Mouse (Mus musculus) kidney, embryonic 15.5 days (tissue): Measurements from ENCODE around the gene Cpa4. TPM values are rescaled to one million over a fixed set of nuclear protein-coding genes. Genes with fewer than 3 reads are reported as not detected.

ENCODE experiments used
- ATAC-seq: fragments of 200-750 bp; cut with Nextera tagmentation; replicated peaks from 2 replicates; pipeline ENCODE4 v1.8.0; 2017; ENCODE audit warnings: moderate TSS enrichment; ENCODE audit not compliant: low FRiP score
- H3K27ac ChIP-seq: fragments of 300-500 bp; sonication (generic); 2 replicates; pipeline ENCODE4 v1.5.1; 2015; ENCODE audit warnings: mild to moderate bottlenecking, inconsistent platforms
- H3K27me3 ChIP-seq: fragments of 300-500 bp; sonication (generic); 2 replicates; pipeline ENCODE4 v1.6.1; 2015; ENCODE audit warnings: inconsistent platforms
- H3K36me3 ChIP-seq: fragments of 300-500 bp; sonication (generic); 2 replicates; pipeline ENCODE4 v1.6.1; 2015; ENCODE audit warnings: inconsistent platforms
- H3K4me1 ChIP-seq: fragments of 300-500 bp; sonication (generic); 2 replicates; pipeline ENCODE4 v1.6.1; 2015; ENCODE audit warnings: inconsistent platforms
- H3K4me2 ChIP-seq: fragments of 300-500 bp; sonication (generic); 2 replicates; pipeline ENCODE4 v1.6.1; 2015; ENCODE audit warnings: moderate library complexity, mild to moderate bottlenecking, inconsistent platforms
- H3K4me3 ChIP-seq: fragments of 300-500 bp; sonication (generic); replicated peaks from 2 replicates; pipeline ENCODE4 v1.5.1; 2015; ENCODE audit warnings: mild to moderate bottlenecking, inconsistent platforms
- H3K9ac ChIP-seq: fragments of 300-500 bp; sonication (generic); 2 replicates; pipeline ENCODE4 v1.6.1; 2015; ENCODE audit warnings: mild to moderate bottlenecking, inconsistent platforms
- H3K9me3 ChIP-seq: fragments of 300-500 bp; sonication (generic); replicated peaks from 2 replicates; pipeline ENCODE4 v1.6.1; 2016; ENCODE audit warnings: inconsistent platforms
- WGBS: fragments of 180-500 bp; shearing (Covaris S2); methylation state at CpG from one replicate; pipeline ENCODE4 v1.1.7; 2015; ENCODE audit warnings: mixed read lengths; 5-methylcytosine and 5-hydroxymethylcytosine counted together
- polyA plus RNA-seq: library from polyadenylated mRNA; unstranded; fragments of >200 nt; fragmentation: Nextera tagmentation; extraction: Ambion mirVana; gene quantifications from 2 replicates; pipeline ENCODE4 v1.2.1, GENCODE M21; 2015

The Cpa4 gene
- polyA plus RNA-seq, 1 experiment from 2014 or later, result 0.18 TPM

DNA sequence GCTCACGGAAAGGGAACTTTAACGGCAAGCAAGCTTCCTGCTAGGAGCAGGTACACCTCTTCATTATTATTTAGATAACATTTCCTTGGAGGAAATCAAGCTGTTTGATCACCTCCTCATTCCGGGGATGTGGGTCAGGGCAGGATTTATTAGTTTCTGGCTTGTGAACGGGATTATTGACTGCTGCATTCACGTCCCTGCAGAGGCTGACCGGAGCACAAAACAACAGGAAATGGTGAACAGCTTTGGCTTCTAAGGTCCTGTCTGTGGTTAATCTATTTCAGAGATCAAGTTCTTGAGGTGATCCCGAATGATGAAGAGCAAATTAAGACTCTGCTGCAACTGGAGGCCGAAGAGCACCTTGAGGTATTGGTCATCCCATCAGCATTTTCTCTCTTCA lies 24.3 kb upstream of the Cpa4 start:
- Histone ChIP-seq H3K36me3 (no peaks in the 10 kb centered on the region), H3K4me3 (peak overlapping the region; percentile 18), H3K9ac (no peak overlapping the region), H3K9me3 (no peaks in the 10 kb centered on the region), H3K27ac (peak overlapping the region; percentile 94), H3K4me1 (peaks cover 69% of the 10 kb centered on the region), H3K4me2 (peak overlapping the region; percentile 26), H3K27me3 (no peaks in the 10 kb centered on the region)
- ATAC-seq, result 0 out of 2 replicates have a peak, but pooled peaks have one; percentile 26
- 17% methylated on average over 8 of the region's 8 CpGs for WGBS

DNA sequence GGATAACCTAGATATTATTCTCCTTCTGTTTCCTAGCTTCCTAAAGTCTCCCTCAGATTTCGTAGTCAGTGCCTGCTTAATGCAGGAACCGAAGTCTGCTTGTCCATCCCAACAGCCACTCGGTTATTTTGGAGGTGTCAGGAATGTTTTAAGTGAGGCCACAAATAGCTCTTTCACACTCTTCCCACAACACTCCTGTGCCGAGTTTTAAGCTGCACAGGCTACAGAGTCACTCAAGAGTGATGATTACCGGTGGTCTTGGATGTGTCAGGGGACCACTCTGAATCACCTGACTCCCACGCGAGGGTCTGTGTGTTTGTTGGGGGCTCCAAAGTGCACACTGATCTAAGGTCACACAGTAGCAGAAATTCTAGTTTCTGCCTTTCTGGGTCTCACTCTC lies 22.5 kb upstream of the Cpa4 start:
- Histone ChIP-seq H3K4me1 (peaks cover 81% of the 10 kb centered on the region), H3K9me3 (no peaks in the 10 kb centered on the region), H3K4me3 (no peak overlapping the region; the same call in 1 of the 2 replicates), H3K9ac (no peak overlapping the region), H3K27me3 (no peaks in the 10 kb centered on the region), H3K27ac (peak overlapping the region; percentile 94), H3K4me2 (0 out of 2 replicates have a peak overlapping the region, but pooled peaks have one; percentile 12), H3K36me3 (no peaks in the 10 kb centered on the region)
- WGBS, result 40% methylated on average over 7 of the region's 7 CpGs
- ATAC-seq, result no peak

DNA sequence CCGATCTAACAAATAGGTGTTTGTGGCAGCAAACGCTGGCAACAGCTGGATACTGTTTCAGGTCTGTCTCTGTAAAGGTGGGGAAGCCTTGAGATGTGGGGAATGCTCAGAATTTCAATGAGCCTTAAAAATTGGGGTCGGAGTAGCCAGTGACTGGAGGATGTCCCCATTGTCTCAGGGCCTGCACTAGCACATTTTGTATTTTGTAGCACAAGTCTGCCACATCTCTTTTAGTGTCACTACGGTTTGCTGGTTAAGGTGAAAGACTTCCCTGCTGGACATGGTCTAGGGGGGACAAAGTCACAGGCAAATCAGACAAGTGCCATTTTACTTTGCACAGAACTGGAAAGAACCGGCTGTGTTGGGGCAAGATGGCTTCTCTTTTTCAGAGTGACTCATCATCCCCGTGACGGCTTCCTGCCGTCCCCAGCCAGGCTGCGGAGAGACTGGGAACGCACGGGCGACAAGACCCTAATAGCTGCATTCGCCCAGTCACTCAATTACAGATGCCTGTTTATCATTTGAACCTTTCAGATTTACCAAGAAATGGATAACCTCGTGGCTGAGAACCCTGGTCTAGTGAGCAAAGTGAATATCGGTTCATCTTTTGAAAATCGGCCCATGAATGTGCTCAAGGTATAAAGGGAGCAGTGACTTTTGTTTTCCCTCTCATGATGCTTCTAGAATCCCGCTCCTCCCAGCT lies 21.4 kb upstream of the Cpa4 start:
- peak overlapping the region; percentile 94 for H3K27ac ChIP-seq
- H3K9me3 ChIP-seq, result no peaks in the 10 kb centered on the region
- peak overlapping the region; percentile 58 for H3K4me2 ChIP-seq
- H3K4me3 ChIP-seq, result peak overlapping the region; percentile 30
- H3K4me1 ChIP-seq, result peaks cover 79% of the 10 kb centered on the region
- peak overlapping the region; percentile 33 for H3K9ac ChIP-seq
- H3K36me3 ChIP-seq, result no peaks in the 10 kb centered on the region
- 12% methylated on average over 17 of the region's 17 CpGs for WGBS
- H3K27me3 ChIP-seq, result no peaks in the 10 kb centered on the region
- ATAC-seq, result peak; percentile 52; the same call in 1 of the 2 replicates

DNA sequence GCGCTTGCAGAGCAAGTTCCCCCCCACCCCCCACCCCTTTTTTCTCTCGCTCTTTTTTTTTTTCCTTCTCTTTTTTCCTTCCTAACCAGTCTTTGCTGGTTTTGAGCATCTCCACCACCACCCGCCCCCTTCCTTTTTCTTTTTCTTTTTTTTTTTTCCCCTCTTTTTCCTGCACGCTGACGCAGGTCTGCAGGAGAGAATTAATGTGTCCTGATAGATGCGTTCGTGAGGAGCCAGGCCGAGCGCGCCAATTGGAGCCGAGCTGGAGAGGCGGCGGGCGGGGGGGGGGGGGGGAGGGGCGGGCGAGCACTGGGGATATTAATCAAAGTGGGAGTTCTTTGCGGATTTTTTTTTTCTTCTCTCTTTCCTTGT lies 20.9 kb upstream of the Cpa4 start:
- peak overlapping the region; percentile 30 for H3K4me3 ChIP-seq
- peak overlapping the region; percentile 94 for H3K27ac ChIP-seq
- H3K9me3 ChIP-seq, result no peaks in the 10 kb centered on the region
- H3K4me1 ChIP-seq, result peaks cover 83% of the 10 kb centered on the region
- H3K27me3 ChIP-seq, result no peaks in the 10 kb centered on the region
- ATAC-seq, result no peak
- H3K9ac ChIP-seq, result peak overlapping the region; percentile 33
- no peaks in the 10 kb centered on the region for H3K36me3 ChIP-seq
- peak overlapping the region; percentile 58 for H3K4me2 ChIP-seq
- 0% methylated on average over 17 of the region's 17 CpGs for WGBS

DNA sequence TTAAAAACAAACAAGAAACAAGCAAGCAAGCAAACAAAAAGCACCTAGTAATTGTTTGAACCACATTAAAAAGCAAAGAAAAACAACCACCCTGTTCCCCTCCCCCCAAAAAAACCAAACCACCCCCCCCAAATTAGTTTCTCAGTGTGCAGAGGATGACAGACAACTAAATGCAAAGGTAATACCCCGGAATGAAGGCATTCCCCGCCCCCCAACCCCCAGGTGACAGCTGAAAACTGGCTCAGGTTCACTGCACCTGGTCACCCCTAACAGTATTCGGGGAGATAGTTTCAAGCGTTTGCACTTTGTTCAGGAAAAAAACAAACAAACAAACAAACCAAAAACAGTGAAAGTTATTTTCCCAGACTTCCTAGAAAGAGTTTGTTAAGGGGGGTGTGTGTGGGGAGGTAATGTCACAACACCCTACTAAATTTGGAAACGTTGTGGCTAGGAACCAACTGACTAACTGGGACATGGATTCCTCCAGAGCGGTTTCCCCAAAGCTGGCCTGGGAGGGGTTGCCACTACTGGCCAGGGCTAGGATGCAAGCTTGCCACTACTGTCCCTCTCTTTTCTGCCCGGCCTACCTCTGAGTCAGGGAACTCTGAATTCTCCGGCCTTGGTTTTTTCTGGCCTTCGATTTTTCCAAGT lies 20.4 kb upstream of the Cpa4 start:
- Histone ChIP-seq H3K4me3 (peak overlapping the region; percentile 30), H3K4me1 (peaks cover 83% of the 10 kb centered on the region), H3K36me3 (no peaks in the 10 kb centered on the region), H3K9me3 (no peaks in the 10 kb centered on the region), H3K9ac (peak overlapping the region; percentile 24; the same call in 1 of the 2 replicates), H3K27ac (peak overlapping the region; percentile 94), H3K27me3 (no peaks in the 10 kb centered on the region), H3K4me2 (peak overlapping the region; percentile 58)
- 28% methylated on average over 9 of the region's 9 CpGs for WGBS
- ATAC-seq, result no peak

DNA sequence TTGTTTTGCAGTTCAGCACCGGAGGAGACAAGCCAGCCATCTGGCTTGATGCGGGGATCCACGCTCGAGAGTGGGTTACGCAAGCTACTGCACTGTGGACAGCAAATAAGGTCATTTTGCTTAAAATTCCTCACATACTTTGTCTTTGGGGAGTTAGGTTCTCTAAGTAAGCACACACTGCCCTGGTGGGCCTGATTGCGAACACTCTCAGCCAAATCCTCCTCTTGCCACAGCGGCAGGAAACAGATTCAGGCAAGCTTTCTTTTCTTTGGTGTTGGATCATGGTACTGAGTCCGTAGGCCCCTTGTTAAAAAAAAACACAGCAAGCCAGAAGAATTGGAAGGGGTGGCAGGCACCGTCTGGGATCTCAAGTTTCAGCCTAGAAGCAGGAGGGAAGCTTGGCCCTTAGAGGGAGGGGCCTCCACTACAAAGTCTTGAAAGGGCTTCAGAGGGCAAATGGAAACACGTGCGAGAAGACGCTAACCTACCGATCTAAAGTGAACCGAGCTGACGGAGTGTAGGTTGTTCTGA lies 18.9 kb upstream of the Cpa4 start:
- 10% methylated on average over 15 of the region's 15 CpGs for WGBS
- H3K4me3 ChIP-seq, result no peak overlapping the region
- H3K9me3 ChIP-seq, result no peaks in the 10 kb centered on the region
- H3K4me2 ChIP-seq, result peak overlapping the region; percentile 44
- H3K36me3 ChIP-seq, result no peaks in the 10 kb centered on the region
- peak overlapping the region; percentile 26; the same call in 1 of the 2 replicates for H3K9ac ChIP-seq
- peak overlapping the region; percentile 94 for H3K27ac ChIP-seq
- ATAC-seq, result 0 out of 2 replicates have a peak, but pooled peaks have one; percentile 31
- H3K27me3 ChIP-seq, result no peaks in the 10 kb centered on the region
- peaks cover 71% of the 10 kb centered on the region for H3K4me1 ChIP-seq

DNA sequence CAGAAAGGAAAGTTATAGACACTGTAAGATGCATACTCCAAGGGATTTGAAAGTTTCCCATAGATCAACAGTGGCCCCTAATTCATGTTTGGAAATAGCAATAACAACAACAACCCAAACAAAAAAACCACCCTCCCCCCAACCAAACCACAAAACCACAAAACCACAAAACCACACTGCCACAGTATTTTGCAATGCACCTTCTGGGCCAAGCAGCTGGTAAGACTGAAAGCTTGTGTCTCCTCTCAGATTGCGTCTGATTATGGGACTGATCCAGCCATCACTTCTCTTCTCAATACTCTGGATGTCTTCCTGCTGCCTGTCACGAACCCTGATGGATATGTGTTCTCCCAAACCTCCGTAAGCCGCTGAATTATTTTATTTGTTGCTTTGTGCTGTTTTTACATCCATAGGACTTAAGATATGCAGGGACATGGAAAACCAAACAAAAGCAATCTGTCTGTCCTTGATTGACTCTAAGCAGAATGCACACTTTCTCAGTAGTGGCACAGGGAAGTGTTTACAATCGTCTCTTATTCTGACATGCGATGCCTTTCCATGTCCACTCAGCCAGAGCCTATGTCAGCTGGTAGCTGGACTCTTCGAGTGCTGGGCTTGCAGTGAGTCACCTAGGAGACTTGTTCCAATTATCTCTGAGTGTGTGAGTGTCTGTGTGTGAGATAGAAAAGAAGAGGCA lies 17.5 kb upstream of the Cpa4 start:
- Histone ChIP-seq H3K36me3 (no peaks in the 10 kb centered on the region), H3K9ac (no peak overlapping the region), H3K4me2 (no peak overlapping the region), H3K4me3 (no peak overlapping the region), H3K9me3 (no peaks in the 10 kb centered on the region), H3K27me3 (no peaks in the 10 kb centered on the region), H3K27ac (no peak overlapping the region), H3K4me1 (peaks cover 59% of the 10 kb centered on the region)
- 78% methylated on average over 7 of the region's 7 CpGs for WGBS
- no peak for ATAC-seq

DNA sequence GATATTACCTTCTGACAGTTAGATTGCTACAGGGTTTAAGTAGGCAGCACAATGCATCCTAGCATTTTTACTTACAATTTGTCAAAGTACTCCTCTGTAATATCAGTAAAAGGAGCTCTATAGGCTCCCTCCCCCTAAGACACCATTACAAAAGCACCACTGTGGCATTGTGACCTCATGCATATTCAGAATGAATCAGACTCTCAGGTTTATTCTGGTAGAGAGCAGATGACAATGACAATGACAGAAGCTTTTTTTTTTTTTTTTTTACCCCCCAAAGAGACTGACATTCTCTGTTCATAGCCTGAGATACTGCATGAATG lies 17.0 kb upstream of the Cpa4 start:
- Histone ChIP-seq H3K36me3 (no peaks in the 10 kb centered on the region), H3K4me3 (no peak overlapping the region), H3K4me1 (peaks cover 56% of the 10 kb centered on the region), H3K27ac (peak overlapping the region; percentile 76), H3K4me2 (no peak overlapping the region), H3K9ac (no peak overlapping the region), H3K27me3 (no peaks in the 10 kb centered on the region), H3K9me3 (no peaks in the 10 kb centered on the region)
- ATAC-seq, result no peak

DNA sequence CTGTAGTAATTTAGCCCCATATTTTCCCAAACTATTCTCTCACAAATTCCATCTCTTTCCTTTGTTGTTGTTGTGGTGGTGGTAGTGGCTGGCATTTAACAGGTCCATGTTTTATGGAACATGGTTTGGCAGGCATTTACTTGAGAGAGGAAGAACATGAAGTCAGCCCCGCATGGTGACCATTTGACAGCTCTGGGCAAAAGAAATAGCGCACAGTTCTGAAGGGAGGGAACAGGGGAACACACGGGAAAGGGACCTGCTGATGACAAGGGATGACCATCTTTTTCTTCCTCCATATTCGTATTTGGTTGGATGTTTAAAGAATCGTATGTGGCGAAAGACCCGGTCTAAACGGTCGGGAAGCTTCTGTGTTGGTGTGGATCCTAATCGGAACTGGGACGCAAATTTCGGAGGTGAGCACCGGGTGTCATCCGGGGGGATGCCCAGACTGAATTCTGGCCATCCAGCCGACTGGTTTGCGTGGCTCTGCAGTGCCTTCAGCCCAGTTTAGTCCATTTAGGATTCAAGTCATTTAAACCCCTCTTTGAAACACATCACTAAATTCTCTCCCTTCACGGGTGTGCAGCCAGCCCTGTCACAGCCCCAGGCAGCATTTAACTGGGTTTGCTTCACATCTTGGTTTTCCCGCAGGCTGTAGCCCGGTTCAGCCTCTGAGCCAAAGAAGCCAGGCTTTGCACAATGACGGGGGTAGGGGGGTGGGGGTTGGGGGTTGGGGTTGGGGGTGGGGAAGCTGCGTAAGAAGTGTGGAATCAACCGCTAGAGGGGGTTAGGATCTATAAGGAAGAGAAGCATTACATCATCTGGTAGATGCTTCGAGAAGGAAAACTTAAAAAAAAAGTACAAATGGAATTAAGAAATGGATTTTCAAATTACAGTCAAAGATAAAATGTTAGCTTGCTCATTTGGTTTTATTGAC lies 16.3 kb upstream of the Cpa4 start:
- no peaks in the 10 kb centered on the region for H3K36me3 ChIP-seq
- H3K27me3 ChIP-seq, result no peaks in the 10 kb centered on the region
- peak; percentile 62 for ATAC-seq
- H3K4me1 ChIP-seq, result peaks cover 51% of the 10 kb centered on the region
- peak overlapping the region; percentile 13 for H3K4me3 ChIP-seq
- H3K9me3 ChIP-seq, result no peaks in the 10 kb centered on the region
- 24% methylated on average over 23 of the region's 23 CpGs for WGBS
- H3K9ac ChIP-seq, result no peak overlapping the region
- H3K4me2 ChIP-seq, result peak overlapping the region; percentile 45
- H3K27ac ChIP-seq, result peak overlapping the region; percentile 76

DNA sequence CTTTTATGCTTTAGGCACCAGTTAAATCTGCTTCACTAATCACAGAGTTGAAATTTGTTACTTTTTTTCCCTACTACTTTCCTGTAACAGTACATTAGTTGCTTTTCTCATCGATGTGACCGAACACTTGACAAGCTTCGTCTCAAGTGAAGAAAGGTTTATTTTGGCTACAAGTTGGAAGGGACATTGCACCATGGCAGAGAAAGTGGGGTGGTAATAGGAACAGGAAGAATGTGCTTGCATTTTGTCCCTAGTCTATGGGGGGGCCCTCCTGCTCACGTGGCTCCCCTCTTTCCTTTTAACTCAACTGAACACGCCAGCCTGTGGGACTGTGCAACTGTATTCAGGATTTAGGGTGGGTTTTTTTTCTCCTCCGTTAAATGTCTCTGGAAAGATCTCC lies 15.5 kb upstream of the Cpa4 start:
- 33% methylated on average over 6 of the region's 6 CpGs for WGBS
- Histone ChIP-seq H3K9ac (no peak overlapping the region), H3K27ac (peak overlapping the region; percentile 76), H3K4me2 (peak overlapping the region; percentile 45), H3K4me3 (no peak overlapping the region), H3K36me3 (no peaks in the 10 kb centered on the region), H3K9me3 (no peaks in the 10 kb centered on the region), H3K4me1 (peaks cover 45% of the 10 kb centered on the region), H3K27me3 (no peaks in the 10 kb centered on the region)
- ATAC-seq, result no peak

DNA sequence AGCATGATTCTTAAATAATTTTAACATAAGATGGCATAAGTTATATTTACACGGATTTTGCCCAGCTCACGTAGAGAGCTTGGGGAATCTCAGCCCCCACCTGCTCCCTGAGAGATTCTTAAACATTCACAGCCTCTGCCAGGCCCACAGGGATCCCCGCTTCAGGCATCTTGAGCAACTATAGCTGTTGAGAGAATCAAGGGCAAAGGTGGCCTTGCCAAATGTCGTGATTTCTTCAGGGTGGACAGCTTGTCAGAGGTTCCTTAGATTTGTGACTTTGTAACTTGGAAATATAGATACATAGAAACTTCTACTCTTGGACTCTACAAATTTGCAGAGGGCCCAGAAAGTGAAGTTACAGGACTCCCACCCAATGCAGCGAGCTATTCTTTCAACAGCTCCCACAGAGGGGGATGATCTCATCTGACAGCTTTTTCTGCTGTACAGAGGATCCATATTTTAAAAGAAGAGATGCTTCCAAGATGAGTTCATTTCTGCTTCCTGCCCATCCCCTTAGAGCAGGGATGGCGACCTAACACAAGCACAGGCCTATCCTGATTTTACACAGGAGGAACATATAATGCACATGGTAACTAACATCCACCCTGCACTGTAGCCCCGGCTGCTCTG lies 14.7 kb upstream of the Cpa4 start:
- H3K4me3 ChIP-seq, result no peak overlapping the region
- no peaks in the 10 kb centered on the region for H3K36me3 ChIP-seq
- no peak overlapping the region for H3K4me2 ChIP-seq
- peaks cover 36% of the 10 kb centered on the region for H3K4me1 ChIP-seq
- no peak for ATAC-seq
- no peak overlapping the region for H3K9ac ChIP-seq
- H3K9me3 ChIP-seq, result no peaks in the 10 kb centered on the region
- 0 out of 2 replicates have a peak overlapping the region, but pooled peaks have one; percentile 48 for H3K27ac ChIP-seq
- no peaks in the 10 kb centered on the region for H3K27me3 ChIP-seq
- 59% methylated on average over 7 of the region's 7 CpGs for WGBS
